Mouse (Mus musculus) liver, embryonic 18 days (tissue): Measurements from ENCODE around the gene Olfr1163. TPM values are rescaled to one million over a fixed set of nuclear protein-coding genes. Genes with fewer than 3 reads are reported as not detected.

Experiments
- polyA plus RNA-seq: library from polyadenylated mRNA; depleted of rRNA; stranded (reverse); fragments of >200 nt; gene quantifications from 2 replicates; pipeline ENCODE4 v1.2.3, GENCODE M21; 2012; rRNA removed

Gene Olfr1163
- polyA plus RNA-seq, result not detected in 2 replicates

DNA sequence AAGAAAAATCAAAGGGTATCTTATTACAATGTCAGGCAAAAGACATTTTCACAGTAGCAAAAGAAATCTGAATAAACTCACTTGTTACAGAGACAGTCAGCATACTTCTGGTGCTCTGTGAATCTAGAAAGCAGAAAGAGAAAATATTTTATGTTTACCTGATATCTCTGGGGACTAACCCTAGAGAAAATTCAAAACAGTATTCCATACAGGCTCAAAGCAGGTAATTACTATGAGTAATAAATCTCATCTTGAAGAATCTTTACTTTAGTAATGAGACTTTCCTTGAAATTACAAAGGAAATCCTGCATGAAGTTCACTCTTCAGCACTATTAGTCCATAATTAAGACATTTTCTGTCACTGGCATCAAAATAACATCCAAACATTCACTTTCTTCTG is at the start of gene Olfr1163:
TSS of gene Olfr1163 (minus strand) at position 101 of the 400 bp plus-strand sequence.

DNA sequence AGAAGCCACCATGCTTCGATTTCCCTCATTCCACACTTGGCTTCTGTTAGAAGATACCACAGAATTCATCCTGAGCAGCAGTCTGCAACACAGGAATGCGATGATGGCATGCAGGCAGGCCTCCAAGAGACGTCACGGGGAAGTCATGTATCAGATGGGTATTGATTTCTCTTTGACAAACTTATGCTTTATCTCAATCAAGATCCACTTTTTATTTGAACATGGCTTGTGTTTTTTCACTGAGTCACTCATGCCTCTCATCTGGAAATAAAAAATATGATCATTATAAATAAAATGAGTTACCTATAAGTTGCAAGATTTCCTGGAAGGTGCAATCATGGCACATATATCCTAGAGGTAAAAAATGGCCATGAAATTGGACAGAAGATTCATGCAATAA is 22.2 kb upstream of the Olfr1163 start, which contains the start of gene Olfr1164:
TSS of gene Olfr1164 (minus strand) at position 101 of the 400 bp plus-strand sequence.

DNA sequence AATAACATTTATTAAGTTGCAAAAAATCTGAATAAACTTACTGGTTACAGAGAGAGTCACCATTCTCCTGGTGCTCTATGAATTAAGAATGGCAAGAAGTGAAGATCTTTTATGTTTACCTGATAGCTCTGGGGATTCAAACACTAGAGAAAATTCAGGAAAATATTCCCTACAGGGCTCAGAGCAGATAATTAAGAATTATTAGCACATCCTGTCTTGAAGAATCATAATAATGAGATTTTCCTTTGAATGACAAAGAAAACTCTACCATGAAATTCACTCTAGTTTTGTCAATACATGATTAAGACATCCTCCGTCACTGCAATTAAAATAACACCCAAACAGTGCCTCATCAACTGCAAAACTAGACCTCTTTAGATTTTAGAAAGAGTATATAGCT is 20.6 kb downstream of the Olfr1163 start, which contains the start of gene Olfr1162:
TSS of gene Olfr1162 (minus strand) at position 101 of the 400 bp plus-strand sequence.

DNA sequence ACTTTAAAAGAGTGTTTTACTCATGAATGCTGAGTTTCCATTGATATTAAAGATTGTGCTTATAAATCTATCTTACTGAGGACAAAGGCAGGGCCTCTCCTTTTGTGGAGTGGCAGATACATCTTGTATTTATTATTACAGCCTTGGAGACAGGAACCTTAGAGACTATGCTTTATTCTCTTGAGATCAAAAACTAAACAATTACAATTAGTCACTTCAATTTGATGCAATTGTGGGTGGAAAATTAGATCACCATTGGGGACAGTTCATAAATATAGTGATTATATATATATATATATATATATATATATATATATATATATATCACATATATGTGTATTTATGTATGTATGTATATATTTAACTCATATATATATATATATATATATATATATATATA is 34.0 kb downstream of the Olfr1163 start, which contains the start of gene Olfr73:
TSS of gene Olfr73 (minus strand) at position 101 of the 400 bp plus-strand sequence.

DNA sequence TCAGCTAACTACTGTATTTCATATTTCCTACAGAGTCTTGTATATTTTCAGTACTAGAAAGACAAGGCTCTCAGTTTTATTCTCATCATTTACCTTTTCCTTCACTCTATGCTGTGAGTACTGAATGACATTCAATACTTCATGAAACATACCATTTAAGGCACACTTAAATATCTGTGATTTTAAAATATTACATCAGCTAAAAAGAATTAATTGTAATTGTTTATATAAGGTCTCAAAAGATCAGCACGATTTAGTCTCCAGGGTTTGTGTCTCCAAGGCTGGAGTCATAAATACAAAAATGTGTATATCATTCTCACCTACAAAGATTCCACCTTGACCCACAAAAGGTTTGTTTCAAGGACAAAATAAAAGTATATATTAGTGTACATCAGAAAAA is 49.2 kb downstream of the Olfr1163 start, which contains the start of gene Olfr1161:
TSS of gene Olfr1161 (plus strand) at position 301 of the 400 bp plus-strand sequence.

Other genes starting within 250 kb of the Olfr1163 start
- gene Olfr1148, start 241.3 kb downstream of the Olfr1163 start, polyA plus RNA-seq, result not detected in 2 replicates
- not detected in 2 replicates for gene Olfr1150-ps1, start 227.8 kb downstream of the Olfr1163 start, polyA plus RNA-seq
- not detected in 2 replicates for gene Olfr1151, start 216.0 kb downstream of the Olfr1163 start, polyA plus RNA-seq
- gene Olfr1152, start 205.3 kb downstream of the Olfr1163 start, polyA plus RNA-seq, result not detected in 2 replicates
- not detected in 2 replicates for gene Olfr1153, start 176.9 kb downstream of the Olfr1163 start, polyA plus RNA-seq
- gene Olfr1154, start 166.7 kb downstream of the Olfr1163 start, polyA plus RNA-seq, result not detected in 2 replicates
- gene Olfr1155, start 126.7 kb downstream of the Olfr1163 start, polyA plus RNA-seq, result not detected in 2 replicates
- gene Olfr1156, start 118.7 kb downstream of the Olfr1163 start, polyA plus RNA-seq, result not detected in 2 replicates
- not detected in 2 replicates for gene Olfr1157, start 103.5 kb downstream of the Olfr1163 start, polyA plus RNA-seq
- gene Olfr74, start 97.2 kb downstream of the Olfr1163 start, polyA plus RNA-seq, result not detected in 2 replicates
- gene Olfr1158, start 81.7 kb downstream of the Olfr1163 start, polyA plus RNA-seq, result not detected in 2 replicates
- gene Olfr1160, start 63.6 kb downstream of the Olfr1163 start, polyA plus RNA-seq, result not detected in 2 replicates
- not detected in 2 replicates for gene Olfr1161, start 49.1 kb downstream of the Olfr1163 start, polyA plus RNA-seq
- not detected in 2 replicates for gene Olfr73, start 34.1 kb downstream of the Olfr1163 start, polyA plus RNA-seq
- not detected in 2 replicates for gene Olfr1162, start 20.7 kb downstream of the Olfr1163 start, polyA plus RNA-seq
- gene Olfr1164, start 22.1 kb upstream of the Olfr1163 start, polyA plus RNA-seq, result not detected in 2 replicates
- not detected in 2 replicates for gene Olfr1166, start 56.4 kb upstream of the Olfr1163 start, polyA plus RNA-seq
- gene Olfr1167, start 83.4 kb upstream of the Olfr1163 start, polyA plus RNA-seq, result not detected in 2 replicates
- gene Olfr1168, start 110.0 kb upstream of the Olfr1163 start, polyA plus RNA-seq, result not detected in 2 replicates
- gene Olfr1170, start 156.5 kb upstream of the Olfr1163 start, polyA plus RNA-seq, result not detected in 2 replicates
- not detected in 2 replicates for gene Olfr1173, start 208.0 kb upstream of the Olfr1163 start, polyA plus RNA-seq
- not detected in 2 replicates for gene Olfr1174-ps, start 243.3 kb upstream of the Olfr1163 start, polyA plus RNA-seq